Mouse (Mus musculus) forebrain, embryonic 10.5 days (tissue): ENCODE data around the gene Tecpr2. TPM values are rescaled to one million over a fixed set of nuclear protein-coding genes. Genes with fewer than 3 reads are reported as not detected.

ENCODE experiments used
- DNase-seq: peaks from one replicate; pipeline ENCODE4 v3.0.0-alpha.2; 2017; ENCODE audit warnings: low spot score; ENCODE audit errors: extremely low spot score
- H3K27ac ChIP-seq: fragments of 300-500 bp; sonication (generic); 2 replicates; pipeline ENCODE4 v1.5.1; 2016; ENCODE audit warnings: mild to moderate bottlenecking
- H3K27me3 ChIP-seq: fragments of 300-500 bp; sonication (generic); 2 replicates; pipeline ENCODE4 v1.6.1; 2016; ENCODE audit warnings: mild to moderate bottlenecking; ENCODE audit not compliant: poor library complexity, severe bottlenecking
- H3K36me3 ChIP-seq: fragments of 300-500 bp; sonication (generic); replicated peaks from 2 replicates; pipeline ENCODE4 v1.6.1; 2016; ENCODE audit warnings: mild to moderate bottlenecking, moderate library complexity
- H3K4me1 ChIP-seq: fragments of 300-500 bp; sonication (generic); 2 replicates; pipeline ENCODE4 v1.6.1; 2016
- H3K4me3 ChIP-seq: fragments of 300-500 bp; sonication (generic); 2 replicates; pipeline ENCODE4 v1.5.1; 2016; ENCODE audit warnings: mild to moderate bottlenecking, moderate library complexity
- H3K9me3 ChIP-seq: fragments of 300-500 bp; sonication (generic); 2 replicates; pipeline ENCODE4 v1.6.1; 2016; ENCODE audit warnings: mild to moderate bottlenecking, moderate library complexity
- WGBS: fragments of 180-500 bp; shearing (Covaris S2); methylation state at CpG from one replicate; pipeline ENCODE4 v1.1.7; 2016; 5-methylcytosine and 5-hydroxymethylcytosine counted together
- polyA plus RNA-seq: library from polyadenylated mRNA; unstranded; fragments of >200 nt; fragmentation: Nextera tagmentation; extraction: Ambion mirVana; gene quantifications from 2 replicates; pipeline ENCODE4 v1.2.1, GENCODE M21; 2016

Gene Tecpr2
- polyA plus RNA-seq, 1 experiment from 2014 or later: 7.2 TPM

- H3K4me3 ChIP-seq: peak overlapping the region; percentile 93
- H3K4me1 ChIP-seq: peaks cover 39% of the 10 kb centered on the region
- peak overlapping the region; percentile 94 for H3K27ac ChIP-seq
- peaks cover 19% of the 10 kb centered on the region for H3K27me3 ChIP-seq
- no peak for DNase-seq
- no peaks in the 10 kb centered on the region; the same call in 1 of the 2 replicates for H3K9me3 ChIP-seq
- 46% methylated on average over 14 of the region's 14 CpGs for WGBS
- H3K36me3 ChIP-seq: peaks cover 47% of the 10 kb centered on the region
These were observed 89.0 kb downstream of the Tecpr2 start for GRCm38 (mm10) chr12:110977896-110978606.

- under 1% methylated on average over 90 of the region's 90 CpGs for WGBS
- peak; percentile 98 for DNase-seq
- Histone ChIP-seq H3K27ac (peak within 1 kb of the TSS; percentile 94), H3K9me3 (no peaks in the 10 kb centered on the region; the same call in 1 of the 2 replicates), H3K4me1 (peaks cover 40% of the 10 kb centered on the region), H3K27me3 (peaks cover 19% of the 10 kb centered on the region), H3K4me3 (peak within 1 kb of the TSS; percentile 93), H3K36me3 (peaks cover 39% of the 10 kb centered on the region)
These were observed 89.7 kb downstream of the Tecpr2 start, which contains the start of gene Ankrd9 for GRCm38 (mm10) chr12:110978607-110979406. Gene Ankrd9 (minus strand): TSS chr12:110979040.

- no peak for DNase-seq
- WGBS: 83% methylated on average over 3 of the region's 3 CpGs
- peaks cover 29% of the 10 kb centered on the region for H3K36me3 ChIP-seq
- H3K4me1 ChIP-seq: peaks cover 45% of the 10 kb centered on the region
- H3K27ac ChIP-seq: peak overlapping the region; percentile 94
- no peak overlapping the region for H3K4me3 ChIP-seq
- no peaks in the 10 kb centered on the region; the same call in 1 of the 2 replicates for H3K9me3 ChIP-seq
- peaks cover 19% of the 10 kb centered on the region for H3K27me3 ChIP-seq
These were observed 90.7 kb downstream of the Tecpr2 start for GRCm38 (mm10) chr12:110979808-110980207.

GRCm38 (mm10) chr12:110981736-110982135 is 92.7 kb downstream of the Tecpr2 start:
- H3K4me3 ChIP-seq: no peak overlapping the region
- no peak for DNase-seq

GRCm38 (mm10) chr12:110983083-110983482 is 94.0 kb downstream of the Tecpr2 start:
- no peak for DNase-seq
- H3K4me1 ChIP-seq: peaks cover 23% of the 10 kb centered on the region
- 84% methylated on average over 8 of the region's 8 CpGs for WGBS

More at GRCm38 (mm10) chr12:110981736-110982135, 92.7 kb downstream of the Tecpr2 start:
- Histone ChIP-seq H3K36me3 (peaks cover 10% of the 10 kb centered on the region), H3K27ac (no peak overlapping the region), H3K9me3 (no peaks in the 10 kb centered on the region), H3K27me3 (peaks cover 17% of the 10 kb centered on the region), H3K4me1 (peaks cover 36% of the 10 kb centered on the region)
- WGBS: 88% methylated on average over 3 of the region's 3 CpGs

GRCm38 (mm10) chr12:110983714-110984113 is 94.7 kb downstream of the Tecpr2 start:
- no peak for DNase-seq
- WGBS: 94% methylated on average over 8 of the region's 8 CpGs
- Histone ChIP-seq H3K9me3 (no peaks in the 10 kb centered on the region), H3K27me3 (peaks cover 9% of the 10 kb centered on the region), H3K36me3 (no peaks in the 10 kb centered on the region), H3K4me1 (peaks cover 18% of the 10 kb centered on the region), H3K27ac (no peak overlapping the region), H3K4me3 (no peak overlapping the region)

More at GRCm38 (mm10) chr12:110983083-110983482, 94.0 kb downstream of the Tecpr2 start:
- Histone ChIP-seq H3K27me3 (peaks cover 9% of the 10 kb centered on the region), H3K27ac (no peak overlapping the region), H3K4me3 (no peak overlapping the region), H3K9me3 (no peaks in the 10 kb centered on the region), H3K36me3 (no peaks in the 10 kb centered on the region)

- Histone ChIP-seq H3K9me3 (no peaks in the 10 kb centered on the region), H3K27ac (no peak overlapping the region), H3K4me3 (no peak overlapping the region), H3K4me1 (peaks cover 9% of the 10 kb centered on the region), H3K36me3 (no peaks in the 10 kb centered on the region), H3K27me3 (peaks cover 7% of the 10 kb centered on the region)
- WGBS: 86% methylated on average over 4 of the region's 4 CpGs
- DNase-seq: no peak
These were observed 95.5 kb downstream of the Tecpr2 start for GRCm38 (mm10) chr12:110984598-110984997.

GRCm38 (mm10) chr12:110985141-110985540 is 96.1 kb downstream of the Tecpr2 start:
- H3K4me1 ChIP-seq: peaks cover 7% of the 10 kb centered on the region; the same call in 1 of the 2 replicates
- WGBS: 88% methylated on average over 9 of the region's 9 CpGs
- no peak overlapping the region; the same call in 1 of the 2 replicates for H3K27ac ChIP-seq
- H3K4me3 ChIP-seq: no peak overlapping the region
- no peaks in the 10 kb centered on the region for H3K36me3 ChIP-seq
- H3K27me3 ChIP-seq: peaks cover 1% of the 10 kb centered on the region
- no peaks in the 10 kb centered on the region for H3K9me3 ChIP-seq
- DNase-seq: no peak

GRCm38 (mm10) chr12:110986536-110987425 is 97.7 kb downstream of the Tecpr2 start:
- Histone ChIP-seq H3K9me3 (no peaks in the 10 kb centered on the region), H3K27me3 (no peaks in the 10 kb centered on the region), H3K27ac (no peak overlapping the region), H3K4me1 (peaks cover 15% of the 10 kb centered on the region), H3K36me3 (no peaks in the 10 kb centered on the region), H3K4me3 (no peak overlapping the region)
- whole genome bisulfite sequencing: 87% methylated on average over 11 of the region's 11 CpGs
- DNase-seq: no peak

GRCm38 (mm10) chr12:110989409-110989808 is 100.3 kb downstream of the Tecpr2 start:
- Histone ChIP-seq H3K9me3 (no peaks in the 10 kb centered on the region), H3K36me3 (no peaks in the 10 kb centered on the region), H3K4me3 (no peak overlapping the region), H3K4me1 (peaks cover 26% of the 10 kb centered on the region), H3K27me3 (no peaks in the 10 kb centered on the region), H3K27ac (no peak overlapping the region)
- 86% methylated on average over 3 of the region's 3 CpGs for WGBS
- DNase-seq: no peak

- WGBS: 91% methylated on average over 7 of the region's 7 CpGs
- Histone ChIP-seq H3K27ac (no peak overlapping the region), H3K9me3 (no peaks in the 10 kb centered on the region), H3K4me1 (peaks cover 26% of the 10 kb centered on the region), H3K4me3 (no peak overlapping the region), H3K36me3 (no peaks in the 10 kb centered on the region), H3K27me3 (no peaks in the 10 kb centered on the region)
- no peak for DNase-seq
These were observed 101.4 kb downstream of the Tecpr2 start for GRCm38 (mm10) chr12:110990500-110990899.
